Mouse (Mus musculus) erythroblast, embryonic 14.5 days (primary cell): Measurements from ENCODE around the gene Itgad. TPM values are rescaled to one million over a fixed set of nuclear protein-coding genes. Genes with fewer than 3 reads are reported as not detected.
"Not testable (repeated sequence)": the region's sequence is repeated elsewhere in the genome, so short reads cannot be mapped to it uniquely, and the experiment has no call there.

Experiments used
- H3K27me3 ChIP-seq: 2 replicates; pipeline ENCODE4 v1.6.1; 2012; ENCODE audit warnings: inconsistent platforms; ENCODE audit not compliant: control insufficient read depth
- H3K36me3 ChIP-seq: 2 replicates; pipeline ENCODE4 v1.6.1; 2012; ENCODE audit warnings: mild to moderate bottlenecking, inconsistent platforms; ENCODE audit not compliant: control insufficient read depth
- H3K4me1 ChIP-seq: 2 replicates; pipeline ENCODE4 v1.6.1; 2012; ENCODE audit warnings: inconsistent platforms; ENCODE audit not compliant: control insufficient read depth
- H3K4me3 ChIP-seq: replicated peaks from 2 replicates; pipeline ENCODE3; 2012; ENCODE audit warnings: moderate library complexity, mild to moderate bottlenecking, inconsistent platforms
- H3K9me3 ChIP-seq: 2 replicates; pipeline ENCODE4 v1.6.1; 2012; ENCODE audit warnings: low read length, inconsistent platforms, mixed read lengths; ENCODE audit not compliant: control insufficient read depth
- GATA1 ChIP-seq: IDR thresholded peaks from 2 replicates; pipeline ENCODE4 v1.6.1; 2012; ENCODE audit warnings: low read length, inconsistent platforms, mixed read lengths
- TAL1 ChIP-seq: IDR thresholded peaks from 3 replicates; pipeline ENCODE4 v1.6.1; 2012; ENCODE audit warnings: low read length, inconsistent platforms, mixed read lengths
- polyA plus RNA-seq: library from polyadenylated mRNA; stranded (reverse); fragments of >175 nt; gene quantifications from 2 replicates; pipeline ENCODE4 v1.2.3, GENCODE M21; 2012

Gene Itgad
- polyA plus RNA-seq, 1 experiment: not detected

GRCm38 (mm10) chr7:128128741-128129720 is 25.1 kb upstream of the Itgad start, which contains the start of gene Itgax:
TSS of gene Itgax (plus strand) at chr7:128129547.
- Histone ChIP-seq H3K9me3 (no peaks in the 10 kb centered on the region), H3K27me3 (no peaks in the 10 kb centered on the region), H3K4me3 (no peak within 1 kb of the TSS), H3K4me1 (no peaks in the 10 kb centered on the region), H3K36me3 (no peaks in the 10 kb centered on the region)
- TF ChIP-seq GATA1 (no peak), TAL1 (no peak)

GRCm38 (mm10) chr7:128132148-128132547 is 22.0 kb upstream of the Itgad start:
- Histone ChIP-seq H3K9me3 (no peaks in the 10 kb centered on the region), H3K27me3 (no peaks in the 10 kb centered on the region), H3K4me3 (no peak overlapping the region), H3K36me3 (no peaks in the 10 kb centered on the region), H3K4me1 (no peaks in the 10 kb centered on the region)
- TF ChIP-seq TAL1: no peak
- no peak for TF ChIP-seq GATA1

- Histone ChIP-seq H3K27me3 (no peaks in the 10 kb centered on the region), H3K9me3 (no peaks in the 10 kb centered on the region), H3K4me3 (no peak overlapping the region), H3K4me1 (no peaks in the 10 kb centered on the region), H3K36me3 (no peaks in the 10 kb centered on the region)
- TF ChIP-seq GATA1: no peak
- TF ChIP-seq TAL1: no peak
Measured at GRCm38 (mm10) chr7:128133596-128133995, 20.6 kb upstream of the Itgad start.

GRCm38 (mm10) chr7:128136927-128137326 is 17.2 kb upstream of the Itgad start:
- no peaks in the 10 kb centered on the region for H3K36me3 ChIP-seq
- no peaks in the 10 kb centered on the region for H3K27me3 ChIP-seq
- H3K4me3 ChIP-seq: no peak overlapping the region
- H3K9me3 ChIP-seq: no peaks in the 10 kb centered on the region
- H3K4me1 ChIP-seq: no peaks in the 10 kb centered on the region
- no peak for TF ChIP-seq GATA1

- Histone ChIP-seq H3K4me3 (no peak overlapping the region), H3K4me1 (no peaks in the 10 kb centered on the region), H3K27me3 (no peaks in the 10 kb centered on the region), H3K9me3 (no peaks in the 10 kb centered on the region), H3K36me3 (no peaks in the 10 kb centered on the region)
- TF ChIP-seq TAL1: no peak
- TF ChIP-seq GATA1: no peak
Measured at GRCm38 (mm10) chr7:128139611-128140010, 14.6 kb upstream of the Itgad start.

GRCm38 (mm10) chr7:128150970-128151369 is 3.2 kb upstream of the Itgad start:
- no peaks in the 10 kb centered on the region for H3K4me1 ChIP-seq
- H3K9me3 ChIP-seq: no peaks in the 10 kb centered on the region
- H3K4me3 ChIP-seq: no peak overlapping the region
- no peaks in the 10 kb centered on the region for H3K27me3 ChIP-seq
- H3K36me3 ChIP-seq: no peaks in the 10 kb centered on the region
- no peak for TF ChIP-seq TAL1

GRCm38 (mm10) chr7:128154924-128155323 is 748 bp downstream of the Itgad start:
- TF ChIP-seq TAL1 (no peak), GATA1 (no peak)
- no peaks in the 10 kb centered on the region for H3K27me3 ChIP-seq
- no peaks in the 10 kb centered on the region for H3K4me1 ChIP-seq
- no peaks in the 10 kb centered on the region for H3K9me3 ChIP-seq
- no peak overlapping the region for H3K4me3 ChIP-seq
- H3K36me3 ChIP-seq: no peaks in the 10 kb centered on the region

GRCm38 (mm10) chr7:128158688-128159354 is 4.6 kb downstream of the Itgad start:
- H3K36me3 ChIP-seq, H3K9me3 ChIP-seq, H3K4me3 ChIP-seq, H3K4me1 ChIP-seq, H3K27me3 ChIP-seq: not testable (repeated sequence)

GRCm38 (mm10) chr7:128164001-128164400 is 9.8 kb downstream of the Itgad start:
- Histone ChIP-seq H3K4me3 (no peak overlapping the region), H3K9me3 (no peaks in the 10 kb centered on the region), H3K36me3 (no peaks in the 10 kb centered on the region), H3K4me1 (no peaks in the 10 kb centered on the region), H3K27me3 (no peaks in the 10 kb centered on the region)
- TF ChIP-seq GATA1 (no peak), TAL1 (no peak)
